Mouse (Mus musculus): Measurements from ENCODE around the gene Olfr1105. TPM values are rescaled to one million over a fixed set of nuclear protein-coding genes. Genes with fewer than 3 reads are reported as not detected.

The Olfr1105 gene
- not detected in 2 replicates for polyA plus RNA-seq (2021; fragmentation: Nextera tagmentation)
- long read RNA-seq, experiment 1 = 0 reads
- long read RNA-seq, experiment 2 = 0 reads

DNA sequence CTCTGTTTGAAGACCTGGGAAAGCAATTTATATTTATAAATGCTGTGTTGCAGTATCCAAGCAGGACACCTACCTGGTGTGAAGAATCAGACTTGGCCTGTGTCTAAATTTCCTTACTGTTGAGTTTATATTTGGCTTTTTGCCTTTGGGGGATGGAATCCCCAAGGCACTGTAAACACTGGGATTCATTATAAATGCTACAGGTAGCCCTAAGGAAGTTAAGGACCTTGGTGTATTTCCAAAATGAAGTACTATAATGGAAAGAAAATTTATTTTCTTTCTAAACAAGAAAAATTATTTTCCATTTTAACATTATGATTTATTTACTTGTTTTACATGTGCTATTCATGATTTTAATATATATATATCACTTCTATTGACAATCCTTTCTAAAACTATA, at the start of gene Olfr1105:
TSS of gene Olfr1105 (minus strand) at position 101 of the 400 bp plus-strand sequence.

DNA sequence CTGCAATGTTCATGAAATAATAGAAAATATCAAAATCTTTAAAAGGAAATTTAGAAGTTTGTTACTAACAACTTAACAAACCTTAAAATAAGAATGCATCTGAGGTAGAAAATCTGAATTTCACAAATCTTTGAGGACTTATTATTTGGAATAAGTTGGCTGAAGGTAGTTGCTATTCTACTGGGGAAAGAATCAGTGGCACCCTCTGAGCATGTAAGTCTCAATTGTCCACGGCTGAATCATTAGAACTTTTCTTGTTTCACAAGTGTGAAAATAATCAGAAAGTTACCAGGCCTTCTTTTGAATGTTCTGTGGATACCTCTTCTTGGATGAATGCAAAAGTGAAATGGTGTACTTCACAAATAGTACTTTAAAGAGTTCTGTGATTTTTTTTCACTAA, 39.4 kb upstream of the Olfr1105 start, which contains the start of gene Olfr1107:
TSS of gene Olfr1107 (minus strand) at position 101 of the 400 bp plus-strand sequence.

DNA sequence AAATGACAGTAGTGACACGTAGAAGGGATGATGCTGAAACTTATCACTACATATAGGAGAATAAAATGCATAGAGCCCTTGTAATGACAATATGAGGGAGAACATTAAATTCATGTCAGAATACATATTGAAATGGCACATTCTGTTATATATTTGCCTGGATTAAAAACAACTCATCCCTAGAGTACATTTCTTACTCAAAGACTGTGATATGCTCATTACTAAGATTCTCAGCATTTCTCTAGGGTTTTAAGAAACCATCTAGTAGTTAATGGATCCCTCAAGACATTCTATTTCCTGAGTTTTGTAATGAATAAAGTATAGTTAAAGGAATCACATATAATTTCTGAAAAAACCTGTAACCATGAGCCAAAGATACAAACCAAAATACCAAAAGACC, 15.8 kb upstream of the Olfr1105 start, which contains the start of gene Olfr1106:
TSS of gene Olfr1106 (minus strand) at position 101 of the 400 bp plus-strand sequence.

DNA sequence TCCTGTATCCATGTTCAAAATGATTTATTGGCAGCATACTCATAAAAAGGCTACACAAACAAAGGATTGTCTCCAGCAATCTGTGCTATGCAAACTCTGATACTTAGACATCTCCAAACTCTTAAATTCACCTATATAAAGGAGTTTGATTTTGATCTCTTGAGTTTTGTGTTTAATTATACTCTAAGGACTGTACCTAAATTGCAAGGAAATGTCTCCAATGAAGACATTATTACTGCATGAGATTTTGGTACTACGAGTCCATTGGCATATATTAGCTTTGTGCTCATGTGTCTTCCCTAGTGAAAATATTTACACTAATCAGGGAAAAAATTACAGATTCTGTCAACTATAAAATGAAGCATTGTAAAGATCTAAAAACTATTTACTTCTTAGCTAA, 9.4 kb downstream of the Olfr1105 start, which contains the start of gene Olfr1104:
TSS of gene Olfr1104 (minus strand) at position 101 of the 400 bp plus-strand sequence.

DNA sequence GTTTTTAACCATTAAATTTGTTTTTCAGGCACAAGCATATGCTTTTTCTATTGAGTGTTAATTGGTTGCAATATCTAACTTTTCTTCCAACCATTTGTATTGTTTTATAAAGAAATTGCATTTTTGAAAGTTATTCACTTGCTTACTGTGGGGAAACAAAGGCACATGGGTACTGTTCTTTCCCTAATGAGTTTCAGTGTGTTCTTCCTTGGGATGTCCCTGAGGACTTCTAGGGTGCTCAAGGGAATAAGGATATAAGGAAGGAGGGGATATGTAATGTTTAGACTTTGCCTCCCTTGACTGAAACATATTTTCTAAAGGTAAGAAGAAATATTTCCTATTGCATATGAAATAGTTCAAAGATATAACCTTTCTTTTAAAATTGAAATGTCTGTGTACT, 38.2 kb downstream of the Olfr1105 start, which contains the start of gene Olfr1102:
TSS of gene Olfr1102 (plus strand) at position 301 of the 400 bp plus-strand sequence.

DNA sequence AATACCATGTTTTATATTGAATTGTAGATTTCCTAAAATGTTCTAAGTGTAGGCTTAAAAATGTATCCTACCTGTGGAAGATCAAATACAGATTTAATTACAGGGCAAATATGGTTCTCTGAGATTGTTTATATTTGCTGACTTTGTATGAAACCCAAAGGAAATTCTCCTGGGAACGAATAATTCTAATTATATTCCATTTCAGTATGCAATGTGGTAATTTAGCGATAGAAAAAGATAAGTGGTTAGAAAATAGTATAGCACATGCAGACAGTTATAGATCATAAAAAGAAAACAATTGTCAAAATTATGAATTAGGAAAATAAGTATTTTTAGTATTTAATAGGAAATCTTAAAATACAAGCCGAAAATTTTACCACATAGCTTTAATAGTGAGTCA, 45.2 kb downstream of the Olfr1105 start, which contains the start of gene Olfr1101:
TSS of gene Olfr1101 (minus strand) at position 101 of the 400 bp plus-strand sequence.

Other genes with a start within 250 kb of the Olfr1105 start
- not detected in 2 replicates for gene Olfr141, start 226.5 kb downstream of the Olfr1105 start, polyA plus RNA-seq (2021; fragmentation: Nextera tagmentation)
- gene Olfr1094, start 211.9 kb downstream of the Olfr1105 start, polyA plus RNA-seq (2021; fragmentation: Nextera tagmentation) = not detected in 2 replicates
- gene Olfr1095, start 184.8 kb downstream of the Olfr1105 start, polyA plus RNA-seq (2021; fragmentation: Nextera tagmentation) = not detected in 2 replicates
- not detected in 2 replicates for gene Gm13723, start 161.7 kb downstream of the Olfr1105 start, polyA plus RNA-seq (2021; fragmentation: Nextera tagmentation)
- not detected in 2 replicates for gene Olfr1097, start 144.3 kb downstream of the Olfr1105 start, polyA plus RNA-seq (2021; fragmentation: Nextera tagmentation)
- not detected in 2 replicates for gene Olfr1098, start 112.0 kb downstream of the Olfr1105 start, polyA plus RNA-seq (2021; fragmentation: Nextera tagmentation)
- gene Olfr1099, start 75.8 kb downstream of the Olfr1105 start, polyA plus RNA-seq (2021; fragmentation: Nextera tagmentation) = not detected in 2 replicates
- gene Olfr1100, start 56.6 kb downstream of the Olfr1105 start, polyA plus RNA-seq (2021; fragmentation: Nextera tagmentation) = not detected in 2 replicates
- gene Olfr1101, start 45.3 kb downstream of the Olfr1105 start, polyA plus RNA-seq (2021; fragmentation: Nextera tagmentation) = not detected in 2 replicates
- not detected in 2 replicates for gene Olfr1102, start 38.1 kb downstream of the Olfr1105 start, polyA plus RNA-seq (2021; fragmentation: Nextera tagmentation)
- gene Olfr1104, start 9.5 kb downstream of the Olfr1105 start, polyA plus RNA-seq (2021; fragmentation: Nextera tagmentation) = not detected in 2 replicates
- not detected in 2 replicates for gene Olfr1106, start 15.7 kb upstream of the Olfr1105 start, polyA plus RNA-seq (2021; fragmentation: Nextera tagmentation)
- not detected in 2 replicates for gene Olfr1107, start 39.3 kb upstream of the Olfr1105 start, polyA plus RNA-seq (2021; fragmentation: Nextera tagmentation)
- not detected in 2 replicates for gene Olfr1109, start 59.5 kb upstream of the Olfr1105 start, polyA plus RNA-seq (2021; fragmentation: Nextera tagmentation)
- gene Olfr259, start 78.0 kb upstream of the Olfr1105 start, polyA plus RNA-seq (2021; fragmentation: Nextera tagmentation) = not detected in 2 replicates
- gene Olfr1110, start 103.8 kb upstream of the Olfr1105 start, polyA plus RNA-seq (2021; fragmentation: Nextera tagmentation) = not detected in 2 replicates
- not detected in 2 replicates for gene Olfr1111, start 116.1 kb upstream of the Olfr1105 start, polyA plus RNA-seq (2021; fragmentation: Nextera tagmentation)
- not detected in 2 replicates for gene Olfr1112, start 151.3 kb upstream of the Olfr1105 start, polyA plus RNA-seq (2021; fragmentation: Nextera tagmentation)
- not detected in 2 replicates for gene Olfr1113, start 172.4 kb upstream of the Olfr1105 start, polyA plus RNA-seq (2021; fragmentation: Nextera tagmentation)
- gene Olfr1115, start 211.5 kb upstream of the Olfr1105 start, polyA plus RNA-seq (2021; fragmentation: Nextera tagmentation) = not detected in 2 replicates
- gene Olfr1116, start 231.0 kb upstream of the Olfr1105 start, polyA plus RNA-seq (2021; fragmentation: Nextera tagmentation) = not detected in 2 replicates

All from layer of hippocampus, adult 6 months (tissue).